ENCODE assay signal across 13 mouse cellular contexts in genomic region chr6:136910247-136910890, GRCm38 (mm10). TPM values are rescaled to one million over a fixed set of nuclear protein-coding genes. Genes with fewer than 3 reads are reported as not detected.
DNase-seq lines count a peak whose midpoint lies in the region; ATAC-seq and TF ChIP-seq lines count a peak whose summit lies in the region.
"Had no signal": no experiment of that assay in that cellular context is flagged by ENCODE, and none has a peak within 500 bp of the region (broad histone marks: within the 10 kb centered on the region; RNA-seq: fewer than 3 reads in every experiment).

No protein-coding gene starts in this region.

- H3K27me3 ChIP-seq in heart, embryonic 12.5 days (replicated peaks): no peaks in the 10 kb centered on the region
- H3K27me3 ChIP-seq in midbrain, postnatal 0 days (ENCODE audit: insufficient read depth, low read length): no peaks in the 10 kb centered on the region
- no peaks in the 10 kb centered on the region for H3K27me3 ChIP-seq in midbrain, embryonic 13.5 days
- H3K27me3 ChIP-seq in intestine, embryonic 15.5 days (replicated peaks): no peaks in the 10 kb centered on the region
- H3K27me3 ChIP-seq in stomach, embryonic 14.5 days (ENCODE audit: control insufficient read depth, insufficient read depth, low read length): no peaks in the 10 kb centered on the region
- no peaks in the 10 kb centered on the region for H3K27me3 ChIP-seq in forebrain, embryonic 15.5 days
- H3K27me3 ChIP-seq: neural tube, embryonic 12.5 days had no signal

- H3K9ac ChIP-seq in heart, embryonic 12.5 days: no peak overlapping the region
- no peak overlapping the region for H3K9ac ChIP-seq in midbrain, postnatal 0 days (replicated peaks; ENCODE audit: low read length, poor library complexity, severe bottlenecking)
- no peak overlapping the region for H3K9ac ChIP-seq in midbrain, embryonic 13.5 days (replicated peaks)
- H3K9ac ChIP-seq in intestine, embryonic 15.5 days: no peak overlapping the region
- H3K9ac ChIP-seq in stomach, embryonic 14.5 days (replicated peaks; ENCODE audit: low read depth, low read length): no peak overlapping the region
- no peak overlapping the region for H3K9ac ChIP-seq in forebrain, embryonic 15.5 days (replicated peaks)
- H3K9ac ChIP-seq: neural tube, embryonic 12.5 days had no signal

- H3K9me3 ChIP-seq in heart, embryonic 12.5 days (replicated peaks): no peaks in the 10 kb centered on the region
- H3K9me3 ChIP-seq in midbrain, postnatal 0 days (ENCODE audit: low read length): no peaks in the 10 kb centered on the region
- H3K9me3 ChIP-seq in midbrain, embryonic 13.5 days: no peaks in the 10 kb centered on the region
- no peaks in the 10 kb centered on the region for H3K9me3 ChIP-seq in intestine, embryonic 15.5 days
- no peaks in the 10 kb centered on the region for H3K9me3 ChIP-seq in stomach, embryonic 14.5 days (ENCODE audit: control insufficient read depth, low read depth, low read length)
- H3K9me3 ChIP-seq in forebrain, embryonic 15.5 days: no peaks in the 10 kb centered on the region
- H3K9me3 ChIP-seq: neural tube, embryonic 12.5 days had no signal

- no peak for TF ChIP-seq CTCF in midbrain, postnatal 0 days (IDR thresholded peaks at IDR 0.05)
- no peak for TF ChIP-seq CTCF in left cerebral cortex, adult 2 months (IDR thresholded peaks at IDR 0.05)

- ATAC-seq in heart, embryonic 12.5 days (ENCODE audit: insufficient number of reproducible peaks, low FRiP score): no peak
- no peak for ATAC-seq in midbrain, postnatal 0 days (ENCODE audit: low FRiP score)
- no peak for ATAC-seq in midbrain, embryonic 13.5 days
- peak; percentile 48; the same call in 1 of the 2 replicates for ATAC-seq in intestine, embryonic 15.5 days
- ATAC-seq in stomach, embryonic 14.5 days (ENCODE audit: insufficient number of reproducible peaks, insufficient read depth, low FRiP score, low read depth): 0 out of 2 replicates have a peak, but pooled peaks have one; percentile 21
- ATAC-seq in forebrain, embryonic 15.5 days (replicated peaks): no peak
- ATAC-seq: CD4-positive, CD25-positive, alpha-beta regulatory T cell, adult 4 months had no signal

- no peak overlapping the region for H3K4me2 ChIP-seq in heart, embryonic 12.5 days
- no peak overlapping the region for H3K4me2 ChIP-seq in midbrain, postnatal 0 days (ENCODE audit: low read depth, low read length, poor library complexity, severe bottlenecking)
- no peak overlapping the region for H3K4me2 ChIP-seq in midbrain, embryonic 13.5 days (replicated peaks)
- no peak overlapping the region for H3K4me2 ChIP-seq in intestine, embryonic 15.5 days (replicated peaks)
- no peak overlapping the region for H3K4me2 ChIP-seq in stomach, embryonic 14.5 days (replicated peaks; ENCODE audit: low read depth, low read length)
- no peak overlapping the region for H3K4me2 ChIP-seq in forebrain, embryonic 15.5 days (replicated peaks)
- H3K4me2 ChIP-seq: neural tube, embryonic 12.5 days had no signal

- DNase-seq in heart, adult 9 months (ENCODE audit: low spot score in 2 of 2): no peak
- peak; percentile 43 for DNase-seq in midbrain, postnatal 0 days (ENCODE audit: low spot score)
- DNase-seq in left cerebral cortex, adult 2 months (ENCODE audit: extremely low spot score in 1 of 2, low spot score in 2 of 2): no peak
- DNase-seq: embryo, embryonic 11 days; right cerebral cortex, postnatal 25 days had no signal

- intact Hi-C loops in left cerebral cortex, adult 2 months (cut with DNase I): loop anchor here (5.0 kb wide), 1 partner anchor 33 kb away; the partner anchor contains the start of gene Mgp

- peaks cover 32% of the 10 kb centered on the region for H3K4me1 ChIP-seq in heart, embryonic 12.5 days (replicated peaks)
- H3K4me1 ChIP-seq in midbrain, postnatal 0 days (ENCODE audit: insufficient read depth, low read length): peaks cover 4% of the 10 kb centered on the region; the same call in 1 of the 2 replicates
- H3K4me1 ChIP-seq in midbrain, embryonic 13.5 days (replicated peaks): peaks cover 8% of the 10 kb centered on the region; the same call in 1 of the 2 replicates
- H3K4me1 ChIP-seq in intestine, embryonic 15.5 days (replicated peaks): peaks cover 17% of the 10 kb centered on the region
- H3K4me1 ChIP-seq in stomach, embryonic 14.5 days (ENCODE audit: control insufficient read depth, insufficient read depth, low read length): peaks cover 43% of the 10 kb centered on the region
- H3K4me1 ChIP-seq in forebrain, embryonic 15.5 days: peaks cover 13% of the 10 kb centered on the region

- H3K36me3 ChIP-seq in heart, embryonic 12.5 days: no peaks in the 10 kb centered on the region
- no peaks in the 10 kb centered on the region for H3K36me3 ChIP-seq in midbrain, postnatal 0 days (ENCODE audit: insufficient read depth, low read length)
- H3K36me3 ChIP-seq in midbrain, embryonic 13.5 days: no peaks in the 10 kb centered on the region
- no peaks in the 10 kb centered on the region for H3K36me3 ChIP-seq in intestine, embryonic 15.5 days
- H3K36me3 ChIP-seq in stomach, embryonic 14.5 days (ENCODE audit: control insufficient read depth, insufficient read depth, low read length): no peaks in the 10 kb centered on the region
- H3K36me3 ChIP-seq in forebrain, embryonic 15.5 days: no peaks in the 10 kb centered on the region
- H3K36me3 ChIP-seq: neural tube, embryonic 12.5 days had no signal

- 60% methylated on average over 9 of the region's 9 CpGs for WGBS in heart, embryonic 12.5 days
- WGBS in midbrain, postnatal 0 days: 81% methylated on average over 9 of the region's 9 CpGs
- 90% methylated on average over 9 of the region's 9 CpGs for WGBS in midbrain, embryonic 13.5 days
- WGBS in intestine, embryonic 15.5 days: 57% methylated on average over 9 of the region's 9 CpGs
- 54% methylated on average over 9 of the region's 9 CpGs for WGBS in stomach, embryonic 14.5 days
- WGBS in forebrain, embryonic 15.5 days: 80% methylated on average over 9 of the region's 9 CpGs

- no peak overlapping the region for H3K4me3 ChIP-seq in heart, embryonic 12.5 days
- H3K4me3 ChIP-seq in midbrain, postnatal 0 days (ENCODE audit: low read depth, low read length): no peak overlapping the region
- no peak overlapping the region for H3K4me3 ChIP-seq in midbrain, embryonic 13.5 days (replicated peaks)
- no peak overlapping the region for H3K4me3 ChIP-seq in intestine, embryonic 15.5 days (replicated peaks)
- H3K4me3 ChIP-seq in stomach, embryonic 14.5 days (ENCODE audit: low read depth, low read length): no peak overlapping the region
- H3K4me3 ChIP-seq in left cerebral cortex, adult 2 months: no peak overlapping the region
- H3K4me3 ChIP-seq in forebrain, embryonic 15.5 days: no peak overlapping the region
- H3K4me3 ChIP-seq: neural tube, embryonic 12.5 days had no signal

- peak overlapping the region; percentile 2; the same call in 1 of the 2 replicates for H3K27ac ChIP-seq in heart, embryonic 12.5 days (ENCODE audit: poor library complexity, severe bottlenecking)
- no peak overlapping the region for H3K27ac ChIP-seq in midbrain, postnatal 0 days (ENCODE audit: low read depth, low read length)
- H3K27ac ChIP-seq in midbrain, embryonic 13.5 days: no peak overlapping the region
- peak overlapping the region; percentile 62; the same call in 1 of the 2 replicates for H3K27ac ChIP-seq in intestine, embryonic 15.5 days
- H3K27ac ChIP-seq in stomach, embryonic 14.5 days (ENCODE audit: low read length): peak overlapping the region; percentile 80
- H3K27ac ChIP-seq in left cerebral cortex, adult 2 months: no peak overlapping the region
- no peak overlapping the region for H3K27ac ChIP-seq in forebrain, embryonic 15.5 days (replicated peaks)
- H3K27ac ChIP-seq: kidney, postnatal 0 days; neural tube, embryonic 12.5 days had no signal

RNA-seq across cellular contexts. Expression of gene Erp27, which starts 11.6 kb away (rescaled TPM):
- 0.98 and 1.0 TPM in 2 replicates for polyA plus RNA-seq in heart, embryonic 12.5 days (2016; fragmentation: Nextera tagmentation; extraction: Ambion mirVana)
- total RNA-seq in midbrain, postnatal 0 days (2014; rRNA removed): not detected in 2 replicates
- not detected in 2 replicates for polyA plus RNA-seq in midbrain, postnatal 0 days (2015; fragmentation: Nextera tagmentation; extraction: Ambion mirVana)
- polyA plus RNA-seq in midbrain, embryonic 13.5 days (2015; fragmentation: Nextera tagmentation; extraction: Ambion mirVana): not detected in 2 replicates
- 14.6 and 37.0 TPM in 2 replicates for polyA plus RNA-seq in intestine, embryonic 15.5 days (2015; fragmentation: Nextera tagmentation; extraction: Ambion mirVana)
- 0.48 and 3.7 TPM in 2 replicates for polyA plus RNA-seq in stomach, embryonic 14.5 days (2014; fragmentation: Nextera tagmentation; extraction: Ambion mirVana)
- total RNA-seq in left cerebral cortex, adult 2 months (2021): under 1 TPM in 1 of 2 experiments, not detected in 1; 0.35 TPM
- 0.18 and 0.66 TPM in 2 replicates for polyA plus RNA-seq in forebrain, embryonic 15.5 days (2015; fragmentation: Nextera tagmentation; extraction: Ambion mirVana)
- polyA plus RNA-seq: neural tube, embryonic 12.5 days had no signal

RNA-seq across cellular contexts. Expression of gene Pde6h, which starts 13.3 kb away (rescaled TPM):
- polyA plus RNA-seq in heart, embryonic 12.5 days (2016; fragmentation: Nextera tagmentation; extraction: Ambion mirVana): 0.22 TPM in 1 of 2 replicates, not detected in the other
- total RNA-seq in midbrain, postnatal 0 days (2014; rRNA removed): 0.05 and 0.19 TPM in 2 replicates
- polyA plus RNA-seq in midbrain, postnatal 0 days (2015; fragmentation: Nextera tagmentation; extraction: Ambion mirVana): 0.37 and 0.84 TPM in 2 replicates
- polyA plus RNA-seq in midbrain, embryonic 13.5 days (2015; fragmentation: Nextera tagmentation; extraction: Ambion mirVana): not detected in 2 replicates
- not detected in 2 replicates for polyA plus RNA-seq in intestine, embryonic 15.5 days (2015; fragmentation: Nextera tagmentation; extraction: Ambion mirVana)
- 0.09 and 0.11 TPM in 2 replicates for polyA plus RNA-seq in stomach, embryonic 14.5 days (2014; fragmentation: Nextera tagmentation; extraction: Ambion mirVana)
- total RNA-seq in left cerebral cortex, adult 2 months (2021): 1 to 10 TPM; 1.6 to 3.0 TPM
- not detected in 2 replicates for polyA plus RNA-seq in forebrain, embryonic 15.5 days (2015; fragmentation: Nextera tagmentation; extraction: Ambion mirVana)
- polyA plus RNA-seq: neural tube, embryonic 12.5 days had no signal

RNA-seq across cellular contexts. Expression of gene Arhgdib, which starts 31.3 kb away (rescaled TPM):
- 93.8 and 99.8 TPM in 2 replicates for polyA plus RNA-seq in heart, embryonic 12.5 days (2016; fragmentation: Nextera tagmentation; extraction: Ambion mirVana)
- total RNA-seq in midbrain, postnatal 0 days (2014; rRNA removed): 8.3 and 9.0 TPM in 2 replicates
- polyA plus RNA-seq in midbrain, postnatal 0 days (2015; fragmentation: Nextera tagmentation; extraction: Ambion mirVana): 16.1 and 19.0 TPM in 2 replicates
- polyA plus RNA-seq in midbrain, embryonic 13.5 days (2015; fragmentation: Nextera tagmentation; extraction: Ambion mirVana): 12.0 and 13.0 TPM in 2 replicates
- 44.5 and 47.8 TPM in 2 replicates for polyA plus RNA-seq in intestine, embryonic 15.5 days (2015; fragmentation: Nextera tagmentation; extraction: Ambion mirVana)
- 53.3 and 58.0 TPM in 2 replicates for polyA plus RNA-seq in stomach, embryonic 14.5 days (2014; fragmentation: Nextera tagmentation; extraction: Ambion mirVana)
- total RNA-seq in left cerebral cortex, adult 2 months (2021): 10 to 100 TPM; 10.2 to 13.0 TPM
- polyA plus RNA-seq in forebrain, embryonic 15.5 days (2015; fragmentation: Nextera tagmentation; extraction: Ambion mirVana): 16.8 and 17.1 TPM in 2 replicates

RNA-seq across cellular contexts. Expression of gene Mgp, which starts 34.7 kb away (rescaled TPM):
- polyA plus RNA-seq in heart, embryonic 12.5 days (2016; fragmentation: Nextera tagmentation; extraction: Ambion mirVana): 139 TPM in 2 replicates
- total RNA-seq in midbrain, postnatal 0 days (2014; rRNA removed): 25.6 and 31.4 TPM in 2 replicates
- polyA plus RNA-seq in midbrain, postnatal 0 days (2015; fragmentation: Nextera tagmentation; extraction: Ambion mirVana): 72.6 and 74.6 TPM in 2 replicates
- 2.7 TPM in 2 replicates for polyA plus RNA-seq in midbrain, embryonic 13.5 days (2015; fragmentation: Nextera tagmentation; extraction: Ambion mirVana)
- 121 and 122 TPM in 2 replicates for polyA plus RNA-seq in intestine, embryonic 15.5 days (2015; fragmentation: Nextera tagmentation; extraction: Ambion mirVana)
- polyA plus RNA-seq in stomach, embryonic 14.5 days (2014; fragmentation: Nextera tagmentation; extraction: Ambion mirVana): 229 and 247 TPM in 2 replicates
- 10 to 100 TPM; 32.9 to 47.1 TPM for total RNA-seq in left cerebral cortex, adult 2 months (2021)
- polyA plus RNA-seq in forebrain, embryonic 15.5 days (2015; fragmentation: Nextera tagmentation; extraction: Ambion mirVana): 7.2 and 8.8 TPM in 2 replicates
- polyA plus RNA-seq: CD4-positive, CD25-positive, alpha-beta regulatory T cell, adult 4 months had no signal

RNA-seq across cellular contexts. Expression of gene Art4, which starts 52.8 kb away (rescaled TPM):
- 21.8 and 22.5 TPM in 2 replicates for polyA plus RNA-seq in heart, embryonic 12.5 days (2016; fragmentation: Nextera tagmentation; extraction: Ambion mirVana)
- 0.11 and 0.33 TPM in 2 replicates for total RNA-seq in midbrain, postnatal 0 days (2014; rRNA removed)
- polyA plus RNA-seq in midbrain, postnatal 0 days (2015; fragmentation: Nextera tagmentation; extraction: Ambion mirVana): 0.12 and 0.20 TPM in 2 replicates
- 0.08 and 0.16 TPM in 2 replicates for polyA plus RNA-seq in midbrain, embryonic 13.5 days (2015; fragmentation: Nextera tagmentation; extraction: Ambion mirVana)
- 4.2 and 4.8 TPM in 2 replicates for polyA plus RNA-seq in intestine, embryonic 15.5 days (2015; fragmentation: Nextera tagmentation; extraction: Ambion mirVana)
- 4.4 and 5.5 TPM in 2 replicates for polyA plus RNA-seq in stomach, embryonic 14.5 days (2014; fragmentation: Nextera tagmentation; extraction: Ambion mirVana)
- total RNA-seq in left cerebral cortex, adult 2 months (2021): not detected
- polyA plus RNA-seq in forebrain, embryonic 15.5 days (2015; fragmentation: Nextera tagmentation; extraction: Ambion mirVana): 0.06 TPM in 1 of 2 replicates, not detected in the other

Comparison
In these comparisons a context has a peak if more than half of its experiments do, and no peak if none do; other contexts are left out.
1. ATAC-seq: peak in intestine, embryonic 15.5 days (single experiment) and stomach, embryonic 14.5 days (single experiment); none in heart, embryonic 12.5 days (single experiment), midbrain, postnatal 0 days (single experiment), midbrain, embryonic 13.5 days (single experiment) and forebrain, embryonic 15.5 days (single experiment).
2. H3K27ac ChIP-seq: peak in heart, embryonic 12.5 days (single experiment), intestine, embryonic 15.5 days (single experiment) and stomach, embryonic 14.5 days (single experiment); none in midbrain, postnatal 0 days (single experiment), midbrain, embryonic 13.5 days (single experiment), left cerebral cortex, adult 2 months (single experiment) and forebrain, embryonic 15.5 days (single experiment).